Mouse (Mus musculus) left cerebral cortex, postnatal 4 days (tissue): ENCODE measurements around the gene AW209491. TPM values are rescaled to one million over a fixed set of nuclear protein-coding genes. Genes with fewer than 3 reads are reported as not detected.

Source experiments
- DNase-seq: peaks from one replicate; pipeline ENCODE4 v3.0.0-alpha.2; 2022
- intact Hi-C: fragments of 180-260 bp; cut with DNase I; formaldehyde crosslinking; loops from one replicate; pipeline ENCODE4 v1.15.1; 2025
- total RNA-seq, 2 experiments: library from RNA; stranded (reverse); gene quantifications; 2 replicates each; pipeline ENCODE4 v1.2.3; 2021

AW209491 gene
- total RNA-seq: 10 to 100 TPM; 16.4 to 19.3 TPM

GRCm38 (mm10) chr13:14629726-14630641 lies at the start of gene AW209491:
Gene AW209491, plus strand, starts transcription at chr13:14630154.
- peak; percentile 93 for DNase-seq
- intact Hi-C loops: no loop called here

DNA sequence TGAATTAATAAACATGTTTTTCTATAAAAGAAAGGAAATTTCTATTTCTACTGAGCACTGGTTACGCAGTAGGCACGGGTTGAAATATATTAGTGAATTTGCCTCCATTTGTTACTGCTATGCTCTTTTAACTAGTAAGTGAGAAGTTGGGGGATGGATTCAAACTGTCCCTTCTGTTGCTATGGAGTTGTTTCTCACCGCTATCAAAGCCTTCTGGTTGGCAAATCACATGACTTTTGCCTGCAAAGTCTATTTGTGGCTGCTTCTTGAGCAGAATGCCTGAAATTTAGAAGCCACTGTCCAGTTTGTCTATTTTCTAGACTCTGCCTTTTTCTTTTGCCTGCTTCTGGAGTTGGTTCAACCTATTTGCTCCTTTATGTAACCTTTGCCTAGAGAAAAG lies 49.6 kb upstream of the AW209491 start:
- intact Hi-C loops: no loop called here
- no peak for DNase-seq

DNA sequence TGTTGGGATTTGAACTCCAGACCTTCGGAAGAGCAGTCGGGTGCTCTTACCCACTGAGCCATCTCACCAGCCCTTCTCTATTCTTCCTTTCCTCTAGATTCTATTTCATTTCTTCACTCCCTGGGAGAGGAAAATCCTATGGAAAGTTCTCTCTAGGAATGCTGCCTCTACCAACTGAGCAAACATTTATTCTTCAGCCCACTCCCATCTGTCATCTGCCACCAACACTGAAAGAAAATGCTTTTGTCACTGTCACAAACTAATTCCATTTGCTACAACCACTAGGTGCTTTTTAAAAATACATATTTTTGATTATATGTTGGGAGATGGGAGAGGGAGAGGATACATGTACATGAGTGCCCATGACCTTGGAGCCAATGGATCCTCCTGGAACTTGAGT lies 27.2 kb upstream of the AW209491 start:
- intact Hi-C loops: no loop called here
- DNase-seq: no peak

GRCm38 (mm10) chr13:14607616-14608015 lies 22.3 kb upstream of the AW209491 start:
- no peak for DNase-seq
- intact Hi-C loops: no loop called here

DNA sequence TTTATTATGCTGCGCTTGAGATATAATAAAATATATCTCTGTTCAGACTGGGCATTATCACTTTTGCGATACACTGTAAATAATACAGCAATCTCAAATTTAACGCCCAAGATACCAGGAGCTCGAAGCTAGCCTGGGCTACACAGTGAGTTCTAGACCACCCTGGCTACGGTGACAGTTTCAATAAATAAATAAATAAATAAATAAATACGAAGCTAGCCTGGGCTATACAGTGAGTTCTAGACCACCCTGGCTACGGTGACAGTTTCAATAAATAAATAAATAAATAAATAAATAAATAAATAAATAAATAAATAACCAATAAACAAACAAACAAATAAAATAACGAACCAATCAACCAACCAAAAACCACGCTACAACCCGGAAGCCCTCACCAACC lies 17.5 kb upstream of the AW209491 start:
- no peak for DNase-seq
- intact Hi-C loops: loop anchor here (10.0 kb wide), 1 partner anchor 308 kb away; no protein-coding TSS in a partner anchor

DNA sequence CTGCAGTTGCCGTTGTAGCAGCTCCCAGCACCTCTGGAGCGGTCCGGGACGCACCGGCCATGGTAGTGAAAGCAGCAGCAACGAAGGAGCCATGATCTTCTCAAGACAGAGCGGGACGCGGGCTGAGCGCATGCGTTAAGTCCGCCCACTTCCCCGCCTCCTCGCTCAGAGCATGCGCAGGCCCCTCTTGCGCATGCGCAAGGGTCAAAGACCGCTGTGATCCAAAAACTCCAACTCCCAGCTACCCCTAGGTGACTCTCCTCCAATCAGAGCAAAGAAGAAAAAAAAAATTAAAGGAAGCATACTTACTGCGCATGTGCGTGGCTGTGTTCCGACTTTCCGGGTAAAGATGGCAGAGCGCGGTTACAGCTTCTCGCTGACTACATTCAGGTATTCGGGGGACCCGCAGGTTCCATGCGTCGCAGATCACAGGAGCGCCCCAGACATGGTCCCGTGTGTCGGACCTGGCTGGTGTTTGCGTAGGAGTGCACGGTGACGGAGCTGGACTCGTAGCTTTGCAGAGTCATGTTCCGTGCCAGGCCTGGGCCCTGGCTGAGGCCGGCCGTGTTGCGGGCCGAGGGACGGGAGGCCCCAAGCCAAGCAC lies 16.9 kb upstream of the AW209491 start, which contains the start of the genes Mrpl32 and Psma2:
Gene Mrpl32, minus strand, starts transcription at position 240 of the 604 bp plus-strand sequence.
Gene Psma2, plus strand, starts transcription at position 315 of the 604 bp plus-strand sequence.
- intact Hi-C loops: loop anchor here (10.0 kb wide), 1 partner anchor 308 kb away; no protein-coding TSS in a partner anchor

DNA sequence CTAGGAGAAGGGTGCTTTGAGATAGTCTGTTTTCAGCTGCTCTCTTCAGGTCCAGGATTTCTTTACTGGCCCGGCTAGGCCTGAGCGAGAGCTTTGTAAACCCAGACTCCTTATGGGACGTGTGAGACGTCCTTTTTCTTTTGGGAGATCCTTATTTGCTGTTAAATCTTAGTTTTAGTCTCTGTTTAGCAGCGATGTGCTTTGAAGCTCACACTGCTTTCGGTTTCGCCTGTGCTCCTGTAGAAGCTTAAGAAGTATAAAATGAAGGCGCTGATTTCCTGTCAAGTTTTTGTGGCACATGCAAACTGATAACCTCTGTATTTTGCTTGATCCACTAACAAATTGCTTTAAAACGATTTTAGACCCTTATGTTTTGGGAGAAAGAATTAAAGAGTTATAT lies 16.4 kb upstream of the AW209491 start:
- intact Hi-C loops: loop anchor here (10.0 kb wide), 1 partner anchor 309 kb away; no protein-coding TSS in a partner anchor
- no peak for DNase-seq

More for the DNA sequence above, 16.9 kb upstream of the AW209491 start, which contains the start of the genes Mrpl32 and Psma2:
- peak; percentile 97 for DNase-seq

- peak; percentile 58 for DNase-seq
- intact Hi-C loops: loop anchor here (10.0 kb wide), 1 partner anchor 314 kb away; no protein-coding TSS in a partner anchor
Observed at GRCm38 (mm10) chr13:14618724-14619123, 11.2 kb upstream of the AW209491 start.

DNA sequence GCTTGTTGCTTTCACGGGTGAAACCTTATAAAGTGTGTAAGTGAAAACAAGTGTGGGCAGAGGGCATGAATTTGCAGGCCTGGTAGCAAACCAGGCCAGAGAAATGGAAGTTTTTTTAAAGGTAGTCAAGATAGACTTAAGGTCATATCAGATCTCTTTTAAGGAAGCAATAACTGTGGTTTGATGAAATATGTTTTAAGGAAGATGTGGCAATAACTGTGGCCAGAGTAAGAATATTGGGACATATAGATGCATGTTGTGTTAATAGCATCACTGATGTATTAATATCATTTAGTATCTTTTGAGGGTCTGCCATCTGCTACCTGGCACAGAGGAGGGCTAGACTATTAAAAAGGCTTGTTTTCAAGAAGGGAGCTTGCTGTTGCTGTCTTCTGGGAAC lies 10.0 kb downstream of the AW209491 start:
- no peak for DNase-seq
- intact Hi-C loops: no loop called here

- DNase-seq: peak; percentile 12
- intact Hi-C loops: no loop called here
Observed at GRCm38 (mm10) chr13:14649301-14649700, 19.3 kb downstream of the AW209491 start.

DNA sequence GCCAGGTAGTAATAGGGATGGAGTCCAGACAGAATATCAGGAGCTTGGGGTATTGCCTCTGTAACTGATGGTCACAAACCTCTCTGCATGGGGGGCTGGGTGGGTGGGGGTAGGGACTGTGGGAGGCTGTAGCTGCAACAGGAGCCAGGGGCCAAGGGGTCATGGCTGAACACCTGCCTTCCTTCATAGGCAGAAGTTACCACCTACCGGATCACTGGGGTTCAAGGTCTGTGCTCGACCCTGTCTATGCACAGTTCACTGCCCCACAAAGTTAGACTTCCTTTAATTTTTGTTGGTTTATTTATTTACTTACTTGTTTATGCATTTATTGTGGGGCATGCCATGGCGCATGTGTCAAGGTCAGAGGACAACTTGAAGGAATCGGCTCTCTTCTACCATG lies 37.2 kb downstream of the AW209491 start:
- intact Hi-C loops: no loop called here
- no peak for DNase-seq

DNA sequence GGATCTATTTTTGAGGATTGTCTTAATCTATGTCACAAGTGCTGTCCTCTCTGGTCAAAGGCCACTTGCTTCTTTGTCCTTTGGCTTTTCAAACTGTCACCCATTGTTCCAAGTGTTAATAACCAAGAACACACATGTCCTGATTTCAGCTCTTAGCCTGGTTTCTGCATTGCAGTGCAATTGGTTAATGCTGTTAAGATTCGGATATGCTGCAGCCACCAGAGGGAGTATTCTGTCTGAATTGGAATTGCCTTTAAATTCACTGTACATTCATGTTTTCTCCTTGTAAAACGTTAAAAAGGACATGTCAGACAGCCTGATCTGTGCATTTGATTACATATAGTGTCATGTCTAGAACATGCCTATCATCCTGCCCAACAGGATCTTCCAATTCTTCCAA lies 40.4 kb downstream of the AW209491 start:
- intact Hi-C loops: loop anchor here (5.0 to 10.0 kb wide), 3 partner anchors 794 to 1087 kb away; partner anchors contain the start of gene Gli3

More for the DNA sequence above, 40.4 kb downstream of the AW209491 start:
- peak; percentile 27 for DNase-seq

Other genes starting within 250 kb of the AW209491 start
- 100 to 1,000 TPM; 199 to 218 TPM for gene Hecw1, start 106.9 kb upstream of the AW209491 start, total RNA-seq
- 10 to 100 TPM; 36.0 to 41.0 TPM for gene Mrpl32, start 17.0 kb upstream of the AW209491 start, total RNA-seq
- gene Psma2, start 16.9 kb upstream of the AW209491 start, total RNA-seq: 10 to 100 TPM; 71.1 to 72.2 TPM